Mouse (Mus musculus) spleen, adult 2 months (tissue): Measurements from ENCODE around the gene Fut7.

ENCODE experiments used
- CTCF ChIP-seq: fragments of 200-500 bp; IDR thresholded peaks from 2 replicates; pipeline ENCODE4 v1.5.1; 2011; ENCODE audit warnings: mild to moderate bottlenecking, inconsistent platforms; ENCODE audit not compliant: insufficient read depth, insufficient read length, insufficient replicate concordance; ENCODE audit errors: extremely low read depth
- POLR2A ChIP-seq: fragments of 200-500 bp; IDR thresholded peaks from 2 replicates; pipeline ENCODE4 v1.6.1; 2011; ENCODE audit warnings: low read depth, low read length, inconsistent platforms

DNA sequence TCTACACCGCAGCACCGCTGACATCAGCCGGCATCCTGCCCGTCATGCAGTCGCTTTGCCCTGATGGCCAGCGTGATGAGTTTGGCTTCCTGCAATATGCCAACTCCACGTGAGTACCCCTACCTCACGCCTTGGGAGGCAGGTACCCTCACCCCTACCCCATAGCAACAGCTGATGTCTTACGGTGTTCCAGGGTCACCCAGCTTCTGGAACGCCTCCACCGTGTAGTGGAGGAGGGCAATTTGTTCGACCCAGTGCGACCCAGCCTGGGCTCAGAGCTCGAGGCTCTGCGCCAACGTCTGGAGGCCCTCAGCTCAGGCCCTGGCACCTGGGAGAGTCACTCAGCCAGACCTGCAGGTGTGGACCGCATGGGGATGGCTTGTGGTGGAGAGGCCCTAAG lies 10.0 kb downstream of the Fut7 start:
- no peak for TF ChIP-seq POLR2A
- no peak for TF ChIP-seq CTCF
